ENCODE assay signal across 8 mouse cellular contexts in the genomic region with DNA sequence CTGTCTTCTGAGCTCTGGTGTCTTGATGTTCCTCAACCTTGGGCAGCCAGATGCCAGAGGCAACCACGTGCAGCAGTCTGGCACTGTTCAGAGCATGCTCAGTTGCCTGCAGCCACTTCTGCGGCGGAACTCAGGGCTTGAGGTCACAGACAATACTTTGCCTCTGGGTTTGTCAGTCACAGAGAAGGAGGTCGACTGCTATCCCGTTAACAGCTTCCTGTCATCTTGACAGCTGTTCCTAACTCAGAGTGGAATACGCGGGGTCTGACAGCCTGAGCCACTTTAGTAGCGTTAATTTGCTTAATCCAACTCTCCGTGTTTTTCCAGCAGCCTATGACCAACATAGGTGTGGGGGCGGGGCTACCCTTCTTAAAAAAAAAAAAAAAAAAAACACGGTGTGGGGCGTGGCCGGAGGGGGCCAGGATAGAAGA. TPM values are rescaled to one million over a fixed set of nuclear protein-coding genes. Genes with fewer than 3 reads are reported as not detected.
DNase-seq lines count a peak whose midpoint lies in the region; ATAC-seq and TF ChIP-seq lines count a peak whose summit lies in the region.

No protein-coding gene starts in this region.

- no peaks in the 10 kb centered on the region for H3K36me3 ChIP-seq in hindbrain, postnatal 0 days (ENCODE audit: insufficient read depth, low read length)

- H3K27ac ChIP-seq in hindbrain, postnatal 0 days: peak overlapping the region; percentile 12

- peak overlapping the region; percentile 52 for H3K4me3 ChIP-seq in hindbrain, postnatal 0 days (ENCODE audit: low read length)

- under 1% methylated on average over 13 of the region's 13 CpGs for WGBS in hindbrain, postnatal 0 days

- no peaks in the 10 kb centered on the region for H3K27me3 ChIP-seq in hindbrain, postnatal 0 days (ENCODE audit: insufficient read depth, low read length)

- no peaks in the 10 kb centered on the region for H3K9me3 ChIP-seq in hindbrain, postnatal 0 days (ENCODE audit: low read length)

- H3K4me1 ChIP-seq in hindbrain, postnatal 0 days (ENCODE audit: insufficient read depth, low read length): peaks cover 3% of the 10 kb centered on the region; the same call in 1 of the 2 replicates

- peak; percentile 66 for ATAC-seq in common myeloid progenitor, adult 5-6 weeks (replicated peaks; ENCODE audit: low read depth, poor library complexity, severe bottlenecking)
- peak; percentile 70 for ATAC-seq in hindbrain, postnatal 0 days
- ATAC-seq in activated CD4-positive, CD25-positive, alpha-beta regulatory T cell, adult 4 months: no peak

- no peak for TF ChIP-seq CTCF in hindbrain, postnatal 0 days (IDR thresholded peaks at IDR 0.05; ENCODE audit: low read depth)

- DNase-seq in adrenal gland, adult 2 months: peak; percentile 85
- DNase-seq in gastrocnemius, adult 8-10 months (ENCODE audit: low spot score in 2 of 2): peak; percentile 71 to 77
- DNase-seq in hindbrain, postnatal 0 days (ENCODE audit: low spot score): peak; percentile 82
- DNase-seq in left cerebral cortex, adult 18-20 months (ENCODE audit: low spot score in 2 of 2): peak; percentile 72 to 82
- DNase-seq in lung, postnatal 36 days: peak; percentile 80
- peak; percentile 94 for DNase-seq in retina, postnatal 1 day

- H3K4me2 ChIP-seq in hindbrain, postnatal 0 days (ENCODE audit: low read depth, low read length): peak overlapping the region; percentile 94

- no peak overlapping the region for H3K9ac ChIP-seq in hindbrain, postnatal 0 days (replicated peaks; ENCODE audit: low read length)

RNA-seq across cellular contexts. Expression of a gene that starts 1.1 kb away (rescaled TPM):
- 1 to 10 TPM; 2.8 to 3.0 TPM for total RNA-seq in adrenal gland, adult 2 months (2021)
- 0.15 and 0.43 TPM in 2 replicates for polyA plus RNA-seq in adrenal gland, adult 2 months (2012; rRNA removed)
- total RNA-seq in common myeloid progenitor, adult 5-6 weeks (2017): 1.2 and 1.6 TPM in 2 replicates
- 1 to 10 TPM; 2.5 to 5.8 (median 4.0) TPM for total RNA-seq in gastrocnemius, adult 8-10 months (2022)
- 20.0 and 24.5 TPM in 2 replicates for total RNA-seq in hindbrain, postnatal 0 days (2014; rRNA removed)
- polyA plus RNA-seq in hindbrain, postnatal 0 days (2015; fragmentation: Nextera tagmentation; extraction: Ambion mirVana): 4.1 and 4.5 TPM in 2 replicates
- total RNA-seq in left cerebral cortex, adult 18-20 months (2021): 10 to 100 TPM; 52.8 to 55.6 TPM
- not detected for polyA plus RNA-seq in activated CD4-positive, CD25-positive, alpha-beta regulatory T cell, adult 4 months (2017; shearing (Covaris generic))
